Mouse (Mus musculus) hindbrain, embryonic 15.5 days (tissue): ENCODE measurements at regions not wholly inside any gene's neighbourhood (a gene's known extent, or its start where the extent isn't known, plus 50 kb on each side); places are given as distances from the start of the nearest gene placed in this dataset.

Experiments
- ATAC-seq: fragments of 200-750 bp; cut with Nextera tagmentation; 2 replicates; pipeline ENCODE4 v1.8.0; 2017; ENCODE audit warnings: low read depth, moderate number of reproducible peaks, moderate TSS enrichment; ENCODE audit not compliant: low FRiP score
- H3K27ac ChIP-seq: fragments of 300-500 bp; sonication (generic); replicated peaks from 2 replicates; pipeline ENCODE4 v1.5.1; 2015; ENCODE audit warnings: mild to moderate bottlenecking, inconsistent platforms
- H3K27me3 ChIP-seq: fragments of 300-500 bp; sonication (generic); 2 replicates; pipeline ENCODE4 v1.6.1; 2015; ENCODE audit warnings: control low read depth, inconsistent platforms
- H3K36me3 ChIP-seq: fragments of 300-500 bp; sonication (generic); 2 replicates; pipeline ENCODE4 v1.6.1; 2015; ENCODE audit warnings: control low read depth, inconsistent platforms
- H3K4me1 ChIP-seq: fragments of 300-500 bp; sonication (generic); replicated peaks from 2 replicates; pipeline ENCODE4 v1.6.1; 2015; ENCODE audit warnings: control low read depth, inconsistent platforms
- H3K4me2 ChIP-seq: fragments of 300-500 bp; sonication (generic); 2 replicates; pipeline ENCODE4 v1.6.1; 2015; ENCODE audit warnings: moderate library complexity, mild to moderate bottlenecking, inconsistent platforms
- H3K4me3 ChIP-seq: fragments of 300-500 bp; sonication (generic); 2 replicates; pipeline ENCODE4 v1.5.1; 2015; ENCODE audit warnings: mild to moderate bottlenecking, inconsistent platforms
- H3K9ac ChIP-seq: fragments of 300-500 bp; sonication (generic); 2 replicates; pipeline ENCODE4 v1.6.1; 2015; ENCODE audit warnings: inconsistent platforms
- H3K9me3 ChIP-seq: fragments of 300-500 bp; sonication (generic); 2 replicates; pipeline ENCODE4 v1.6.1; 2016; ENCODE audit warnings: control low read depth, inconsistent platforms
- WGBS: fragments of 180-500 bp; shearing (Covaris S2); methylation state at CpG from one replicate; pipeline ENCODE4 v1.1.7; 2015; 5-methylcytosine and 5-hydroxymethylcytosine counted together

GRCm38 (mm10) chr13:51962676-51963075 is 116.2 kb downstream of the Gadd45g start:
- Histone ChIP-seq H3K4me1 (peaks cover 9% of the 10 kb centered on the region; the same call in 1 of the 2 replicates), H3K9me3 (no peaks in the 10 kb centered on the region), H3K4me2 (no peak overlapping the region), H3K27me3 (no peaks in the 10 kb centered on the region), H3K36me3 (no peaks in the 10 kb centered on the region), H3K4me3 (no peak overlapping the region), H3K9ac (no peak overlapping the region), H3K27ac (no peak overlapping the region)
- 43% methylated on average over 5 of the region's 5 CpGs for WGBS
- ATAC-seq: no peak

GRCm38 (mm10) chr13:51963966-51964365 is 117.5 kb downstream of the Gadd45g start:
- Histone ChIP-seq H3K27ac (no peak overlapping the region), H3K4me3 (no peak overlapping the region), H3K9ac (no peak overlapping the region), H3K27me3 (no peaks in the 10 kb centered on the region), H3K4me2 (no peak overlapping the region), H3K4me1 (peaks cover 9% of the 10 kb centered on the region; the same call in 1 of the 2 replicates), H3K36me3 (no peaks in the 10 kb centered on the region), H3K9me3 (no peaks in the 10 kb centered on the region)
- ATAC-seq: no peak
- WGBS: 70% methylated on average over 6 of the region's 6 CpGs

- no peak overlapping the region for H3K27ac ChIP-seq
- peaks cover 9% of the 10 kb centered on the region; the same call in 1 of the 2 replicates for H3K4me1 ChIP-seq
- H3K4me2 ChIP-seq: no peak overlapping the region
- H3K27me3 ChIP-seq: no peaks in the 10 kb centered on the region
- H3K9me3 ChIP-seq: no peaks in the 10 kb centered on the region
- 35% methylated on average over 6 of the region's 6 CpGs for WGBS
- no peaks in the 10 kb centered on the region for H3K36me3 ChIP-seq
- no peak overlapping the region for H3K4me3 ChIP-seq
- ATAC-seq: peak; percentile 11; the same call in 1 of the 2 replicates
- no peak overlapping the region for H3K9ac ChIP-seq
These were observed 117.9 kb downstream of the Gadd45g start for GRCm38 (mm10) chr13:51964416-51964815.

DNA sequence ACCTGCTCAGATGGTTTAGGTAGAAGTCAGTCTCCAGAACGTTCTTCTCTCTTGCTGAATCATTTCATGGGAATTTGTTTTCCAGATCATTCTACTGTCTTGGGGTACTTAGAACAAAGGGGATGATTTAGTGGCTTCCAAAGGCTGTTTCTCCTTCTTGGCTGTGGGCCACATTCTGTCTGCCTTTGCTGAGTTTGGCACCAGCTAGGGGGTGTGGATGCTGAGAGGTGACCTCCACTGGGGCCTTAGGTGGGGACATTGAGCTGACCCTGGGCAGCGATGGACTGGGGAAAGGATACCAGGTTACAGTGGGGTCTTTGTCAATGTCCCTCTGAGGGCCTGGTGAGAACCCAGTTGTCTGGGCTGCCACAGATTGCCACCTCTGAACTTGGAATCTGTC is 118.4 kb downstream of the Gadd45g start:
- WGBS: 49% methylated on average over 2 of the region's 2 CpGs
- no peak overlapping the region for H3K27ac ChIP-seq
- H3K27me3 ChIP-seq: no peaks in the 10 kb centered on the region
- H3K9me3 ChIP-seq: no peaks in the 10 kb centered on the region
- H3K4me1 ChIP-seq: peaks cover 9% of the 10 kb centered on the region; the same call in 1 of the 2 replicates
- H3K36me3 ChIP-seq: no peaks in the 10 kb centered on the region
- no peak overlapping the region for H3K4me3 ChIP-seq
- no peak overlapping the region for H3K4me2 ChIP-seq
- no peak overlapping the region for H3K9ac ChIP-seq
- no peak for ATAC-seq

GRCm38 (mm10) chr13:51968103-51968502 is 121.6 kb downstream of the Gadd45g start:
- peaks cover 9% of the 10 kb centered on the region; the same call in 1 of the 2 replicates for H3K4me1 ChIP-seq
- ATAC-seq: no peak
- H3K4me2 ChIP-seq: no peak overlapping the region
- no peak overlapping the region for H3K9ac ChIP-seq
- H3K4me3 ChIP-seq: no peak overlapping the region
- H3K27me3 ChIP-seq: no peaks in the 10 kb centered on the region
- no peak overlapping the region for H3K27ac ChIP-seq
- H3K9me3 ChIP-seq: no peaks in the 10 kb centered on the region
- WGBS: 89% methylated on average over 6 of the region's 6 CpGs
- no peaks in the 10 kb centered on the region for H3K36me3 ChIP-seq

- no peak overlapping the region for H3K9ac ChIP-seq
- H3K4me1 ChIP-seq: peaks cover 9% of the 10 kb centered on the region; the same call in 1 of the 2 replicates
- H3K4me3 ChIP-seq: no peak overlapping the region
- no peaks in the 10 kb centered on the region for H3K9me3 ChIP-seq
- ATAC-seq: no peak
- 81% methylated on average over 9 of the region's 9 CpGs for WGBS
- H3K36me3 ChIP-seq: no peaks in the 10 kb centered on the region
- H3K27ac ChIP-seq: no peak overlapping the region
- no peak overlapping the region for H3K4me2 ChIP-seq
- H3K27me3 ChIP-seq: no peaks in the 10 kb centered on the region
These were observed 122.3 kb downstream of the Gadd45g start for GRCm38 (mm10) chr13:51968796-51969195.

GRCm38 (mm10) chr13:51970051-51970450 is 123.6 kb downstream of the Gadd45g start:
- Histone ChIP-seq H3K27ac (no peak overlapping the region), H3K27me3 (no peaks in the 10 kb centered on the region), H3K4me1 (no peaks in the 10 kb centered on the region), H3K4me3 (no peak overlapping the region), H3K36me3 (no peaks in the 10 kb centered on the region), H3K4me2 (no peak overlapping the region), H3K9me3 (no peaks in the 10 kb centered on the region), H3K9ac (no peak overlapping the region)
- no peak for ATAC-seq
- 81% methylated on average over 11 of the region's 11 CpGs for WGBS

DNA sequence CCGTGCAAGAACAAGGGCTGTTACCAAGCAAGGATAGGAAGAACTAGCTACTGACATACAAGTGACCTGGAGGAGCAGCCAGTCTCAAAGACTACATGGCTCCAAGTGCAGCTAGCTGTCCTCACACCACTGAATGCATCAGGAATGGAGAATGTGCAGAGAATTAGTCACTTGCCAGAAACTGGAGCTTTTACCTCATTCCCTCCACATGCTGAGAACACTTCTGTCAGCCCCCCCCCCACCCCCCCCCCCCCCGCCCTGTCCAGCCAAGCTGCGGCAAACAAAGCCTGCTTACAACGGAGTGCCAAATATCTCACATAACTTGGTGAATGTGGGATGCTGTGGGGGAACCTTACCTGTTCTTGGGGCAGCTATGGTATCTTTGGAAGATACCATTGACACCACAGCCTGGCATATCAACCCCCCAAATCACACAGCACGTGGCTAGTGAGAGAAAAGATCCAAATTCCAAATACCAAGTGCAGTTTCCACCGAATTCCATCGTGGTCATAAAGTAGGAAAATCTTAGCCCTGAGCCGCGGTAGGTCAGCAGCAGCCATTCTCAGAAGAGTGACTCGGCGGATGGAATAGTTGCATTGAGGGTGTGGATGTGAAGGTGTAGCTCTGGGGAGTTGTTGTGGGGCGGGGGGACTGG is 126.3 kb downstream of the Gadd45g start:
- H3K36me3 ChIP-seq: no peaks in the 10 kb centered on the region
- 82% methylated on average over 12 of the region's 12 CpGs for WGBS
- no peaks in the 10 kb centered on the region for H3K9me3 ChIP-seq
- no peak overlapping the region for H3K4me3 ChIP-seq
- no peak for ATAC-seq
- no peak overlapping the region for H3K4me2 ChIP-seq
- H3K27me3 ChIP-seq: no peaks in the 10 kb centered on the region
- no peak overlapping the region for H3K27ac ChIP-seq
- H3K4me1 ChIP-seq: peaks cover 8% of the 10 kb centered on the region; the same call in 1 of the 2 replicates
- no peak overlapping the region for H3K9ac ChIP-seq

- Histone ChIP-seq H3K9me3 (no peaks in the 10 kb centered on the region), H3K9ac (no peak overlapping the region), H3K4me3 (no peak overlapping the region), H3K4me2 (no peak overlapping the region), H3K4me1 (peaks cover 8% of the 10 kb centered on the region; the same call in 1 of the 2 replicates), H3K27ac (no peak overlapping the region), H3K36me3 (no peaks in the 10 kb centered on the region), H3K27me3 (no peaks in the 10 kb centered on the region)
- no peak for ATAC-seq
- 85% methylated on average over 10 of the region's 10 CpGs for WGBS
These were observed 127.0 kb downstream of the Gadd45g start for GRCm38 (mm10) chr13:51973461-51973860.

DNA sequence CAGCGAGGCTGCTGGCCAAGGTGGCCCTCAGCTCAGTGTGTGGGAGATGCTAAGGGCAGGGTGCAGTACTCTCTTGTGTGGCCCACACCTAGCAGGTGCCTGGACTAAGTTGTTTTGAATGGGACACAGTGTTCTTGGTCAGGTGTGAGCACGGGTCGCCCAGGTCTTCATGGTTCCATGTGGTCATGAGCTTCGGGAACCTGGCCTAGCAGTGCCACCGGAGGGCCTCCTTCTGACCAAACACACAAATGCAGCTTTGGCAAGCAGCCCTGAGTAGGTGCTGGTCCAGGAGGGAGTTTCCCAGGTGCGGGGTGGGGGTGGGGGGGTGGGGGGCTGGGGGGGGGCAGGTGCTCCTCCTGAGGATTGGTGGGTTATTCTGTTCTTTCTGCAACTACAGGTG is 127.6 kb downstream of the Gadd45g start:
- H3K4me3 ChIP-seq: no peak overlapping the region
- no peak overlapping the region for H3K4me2 ChIP-seq
- H3K9me3 ChIP-seq: no peaks in the 10 kb centered on the region
- no peaks in the 10 kb centered on the region for H3K36me3 ChIP-seq
- no peaks in the 10 kb centered on the region for H3K27me3 ChIP-seq
- H3K27ac ChIP-seq: no peak overlapping the region
- H3K4me1 ChIP-seq: peaks cover 8% of the 10 kb centered on the region; the same call in 1 of the 2 replicates
- no peak for ATAC-seq
- H3K9ac ChIP-seq: no peak overlapping the region
- WGBS: 85% methylated on average over 6 of the region's 6 CpGs

DNA sequence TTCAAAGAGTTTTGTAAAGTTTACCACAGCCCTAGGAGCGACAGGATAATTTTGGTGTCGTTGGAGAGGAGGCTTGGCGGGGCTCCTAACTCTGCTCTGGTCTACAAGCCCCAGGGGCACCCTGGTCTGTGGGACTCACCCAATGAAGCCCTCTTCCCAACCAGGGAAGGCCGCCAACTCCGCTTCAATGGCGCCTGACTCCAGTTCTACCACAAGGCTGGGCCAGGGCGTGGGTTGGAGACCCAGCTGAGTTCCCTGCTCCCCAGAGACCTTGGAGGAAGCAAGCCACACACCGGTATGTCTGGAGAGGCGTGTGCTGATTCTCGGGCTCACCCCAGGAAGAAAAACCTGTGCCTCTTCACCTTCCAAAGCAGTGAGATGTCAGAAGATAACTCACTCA is 128.9 kb downstream of the Gadd45g start:
- Histone ChIP-seq H3K27ac (no peak overlapping the region), H3K36me3 (no peaks in the 10 kb centered on the region), H3K9me3 (no peaks in the 10 kb centered on the region), H3K4me3 (no peak overlapping the region), H3K4me2 (no peak overlapping the region), H3K9ac (no peak overlapping the region), H3K4me1 (peaks cover 8% of the 10 kb centered on the region; the same call in 1 of the 2 replicates), H3K27me3 (no peaks in the 10 kb centered on the region)
- no peak for ATAC-seq
- 73% methylated on average over 10 of the region's 10 CpGs for WGBS

DNA sequence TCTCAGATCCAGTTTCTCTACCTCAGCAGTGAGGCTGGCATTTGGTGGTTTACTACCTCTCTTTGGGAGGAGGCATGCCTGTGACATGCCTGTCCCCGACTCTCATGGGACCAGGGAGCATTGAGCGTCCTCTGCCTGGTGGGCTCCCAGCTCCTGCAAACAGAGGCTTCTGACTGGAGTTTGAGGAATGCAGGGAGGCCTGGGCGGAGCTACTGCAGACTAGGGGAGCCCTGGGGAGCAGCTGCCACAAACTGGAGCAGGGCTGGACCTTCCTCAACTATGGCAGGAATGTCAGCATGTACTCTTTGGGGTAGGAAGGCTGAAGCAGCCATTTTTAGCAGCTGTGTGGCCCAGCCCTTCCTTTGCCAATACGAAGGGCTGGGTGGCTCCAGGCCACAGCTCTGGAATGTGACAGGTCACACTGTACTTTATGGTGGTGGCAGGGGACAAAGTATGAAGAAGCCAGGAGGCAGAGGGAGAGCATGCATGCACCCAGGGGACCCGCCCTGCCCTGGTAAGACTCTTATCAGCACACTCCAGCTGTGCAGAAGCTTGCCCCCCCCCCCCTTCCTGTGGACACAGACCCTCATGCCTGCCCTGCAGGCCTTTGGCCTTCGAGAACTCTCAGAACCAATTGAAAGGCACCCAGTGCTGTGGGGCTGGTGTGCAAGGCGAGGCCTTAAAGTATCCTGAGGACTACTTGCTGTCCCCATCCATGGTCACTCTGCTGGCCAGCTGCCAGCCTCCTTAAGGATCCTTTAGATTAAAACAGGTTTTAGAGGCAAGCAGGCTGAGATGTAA is 129.5 kb downstream of the Gadd45g start:
- no peaks in the 10 kb centered on the region for H3K36me3 ChIP-seq
- ATAC-seq: peak; percentile 54; the same call in 1 of the 2 replicates
- H3K9ac ChIP-seq: no peak overlapping the region
- H3K4me2 ChIP-seq: no peak overlapping the region
- H3K27me3 ChIP-seq: no peaks in the 10 kb centered on the region
- H3K27ac ChIP-seq: no peak overlapping the region
- H3K4me1 ChIP-seq: peaks cover 8% of the 10 kb centered on the region; the same call in 1 of the 2 replicates
- H3K9me3 ChIP-seq: no peaks in the 10 kb centered on the region
- H3K4me3 ChIP-seq: no peak overlapping the region
- WGBS: 53% methylated on average over 7 of the region's 7 CpGs
